Mouse (Mus musculus) forebrain, embryonic 10.5 days (tissue): ENCODE measurements at regions not wholly inside any gene's neighbourhood (a gene's known extent, or its start where the extent isn't known, plus 50 kb on each side); places are given as distances from the start of the nearest gene placed in this dataset.

Source experiments
- DNase-seq: peaks from one replicate; pipeline ENCODE4 v3.0.0-alpha.2; 2017; ENCODE audit warnings: low spot score; ENCODE audit errors: extremely low spot score
- H3K27ac ChIP-seq: fragments of 300-500 bp; sonication (generic); 2 replicates; pipeline ENCODE4 v1.5.1; 2016; ENCODE audit warnings: mild to moderate bottlenecking
- H3K27me3 ChIP-seq: fragments of 300-500 bp; sonication (generic); 2 replicates; pipeline ENCODE4 v1.6.1; 2016; ENCODE audit warnings: mild to moderate bottlenecking; ENCODE audit not compliant: poor library complexity, severe bottlenecking
- H3K36me3 ChIP-seq: fragments of 300-500 bp; sonication (generic); replicated peaks from 2 replicates; pipeline ENCODE4 v1.6.1; 2016; ENCODE audit warnings: mild to moderate bottlenecking, moderate library complexity
- H3K4me1 ChIP-seq: fragments of 300-500 bp; sonication (generic); 2 replicates; pipeline ENCODE4 v1.6.1; 2016
- H3K4me3 ChIP-seq: fragments of 300-500 bp; sonication (generic); 2 replicates; pipeline ENCODE4 v1.5.1; 2016; ENCODE audit warnings: mild to moderate bottlenecking, moderate library complexity
- H3K9me3 ChIP-seq: fragments of 300-500 bp; sonication (generic); 2 replicates; pipeline ENCODE4 v1.6.1; 2016; ENCODE audit warnings: mild to moderate bottlenecking, moderate library complexity
- WGBS: fragments of 180-500 bp; shearing (Covaris S2); methylation state at CpG from one replicate; pipeline ENCODE4 v1.1.7; 2016; 5-methylcytosine and 5-hydroxymethylcytosine counted together

DNA sequence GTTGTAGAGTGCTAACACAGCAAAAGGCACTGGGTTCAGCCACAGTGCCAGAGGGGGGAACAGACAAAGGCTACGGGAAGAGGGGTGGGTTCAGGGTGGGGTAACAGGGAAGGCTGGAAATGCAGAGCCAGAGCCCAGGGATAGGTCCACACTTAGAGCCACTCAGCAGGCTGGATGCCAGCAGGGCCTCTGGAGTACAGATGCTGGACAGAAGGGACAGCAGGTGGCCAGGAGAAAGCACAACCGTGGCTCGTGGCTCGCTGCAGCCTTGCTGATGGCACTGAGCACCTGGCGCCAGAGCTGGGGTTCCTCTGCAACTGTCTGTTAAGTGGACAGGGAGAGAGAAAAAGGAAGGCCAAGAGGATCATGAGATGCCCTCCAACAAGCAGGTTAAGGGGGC lies 174.2 kb downstream of the Mroh4 start:
- Histone ChIP-seq H3K27ac (no peak overlapping the region), H3K9me3 (no peaks in the 10 kb centered on the region), H3K4me3 (no peak overlapping the region), H3K27me3 (no peaks in the 10 kb centered on the region), H3K36me3 (no peaks in the 10 kb centered on the region), H3K4me1 (no peaks in the 10 kb centered on the region)
- WGBS: 83% methylated on average over 5 of the region's 5 CpGs
- no peak for DNase-seq

GRCm38 (mm10) chr15:74459345-74459975 lies 176.7 kb downstream of the Mroh4 start:
- DNase-seq: no peak
- Histone ChIP-seq H3K4me1 (peaks cover 13% of the 10 kb centered on the region), H3K36me3 (no peaks in the 10 kb centered on the region), H3K27me3 (no peaks in the 10 kb centered on the region), H3K4me3 (no peak overlapping the region), H3K9me3 (no peaks in the 10 kb centered on the region), H3K27ac (no peak overlapping the region)
- WGBS: 88% methylated on average over 12 of the region's 12 CpGs

- DNase-seq: no peak
- H3K36me3 ChIP-seq: no peaks in the 10 kb centered on the region
- H3K9me3 ChIP-seq: no peaks in the 10 kb centered on the region
- no peak overlapping the region for H3K4me3 ChIP-seq
- H3K27ac ChIP-seq: no peak overlapping the region
- 93% methylated on average over 9 of the region's 9 CpGs for WGBS
- H3K4me1 ChIP-seq: peaks cover 13% of the 10 kb centered on the region
- H3K27me3 ChIP-seq: no peaks in the 10 kb centered on the region
Observed at GRCm38 (mm10) chr15:74458940-74459339, 177.2 kb downstream of the Mroh4 start.

GRCm38 (mm10) chr15:74457965-74458364 lies 178.2 kb downstream of the Mroh4 start:
- Histone ChIP-seq H3K36me3 (no peaks in the 10 kb centered on the region), H3K27ac (no peak overlapping the region), H3K27me3 (no peaks in the 10 kb centered on the region), H3K4me1 (peaks cover 13% of the 10 kb centered on the region), H3K4me3 (no peak overlapping the region), H3K9me3 (no peaks in the 10 kb centered on the region)
- DNase-seq: no peak
- 89% methylated on average over 3 of the region's 3 CpGs for WGBS

- no peak for DNase-seq
- H3K27ac ChIP-seq: no peak overlapping the region
- H3K4me3 ChIP-seq: no peak overlapping the region
- H3K36me3 ChIP-seq: no peaks in the 10 kb centered on the region
- WGBS: 85% methylated on average over 6 of the region's 6 CpGs
- H3K9me3 ChIP-seq: no peaks in the 10 kb centered on the region
- no peaks in the 10 kb centered on the region for H3K27me3 ChIP-seq
- H3K4me1 ChIP-seq: peaks cover 13% of the 10 kb centered on the region
Observed at GRCm38 (mm10) chr15:74456675-74457040, 179.5 kb downstream of the Mroh4 start.

- H3K27ac ChIP-seq: no peak overlapping the region
Observed at GRCm38 (mm10) chr15:74455921-74456674, 180.1 kb downstream of the Mroh4 start.

GRCm38 (mm10) chr15:74454543-74454942 lies 181.6 kb downstream of the Mroh4 start:
- DNase-seq: no peak
- H3K4me1 ChIP-seq: peaks cover 23% of the 10 kb centered on the region
- WGBS: 71% methylated on average over 3 of the region's 3 CpGs
- peaks cover 10% of the 10 kb centered on the region; the same call in 1 of the 2 replicates for H3K27me3 ChIP-seq
- H3K4me3 ChIP-seq: no peak overlapping the region
- no peaks in the 10 kb centered on the region for H3K36me3 ChIP-seq
- H3K27ac ChIP-seq: no peak overlapping the region
- no peaks in the 10 kb centered on the region for H3K9me3 ChIP-seq

More at GRCm38 (mm10) chr15:74455921-74456674, 180.1 kb downstream of the Mroh4 start:
- 71% methylated on average over 11 of the region's 11 CpGs for WGBS
- Histone ChIP-seq H3K4me1 (peaks cover 13% of the 10 kb centered on the region), H3K4me3 (no peak overlapping the region), H3K27me3 (0 out of 2 replicates have a peak, but pooled peaks cover 2% of the 10 kb centered on the region), H3K36me3 (no peaks in the 10 kb centered on the region), H3K9me3 (no peaks in the 10 kb centered on the region)
- DNase-seq: peak; percentile 25

GRCm38 (mm10) chr15:74453810-74454209 lies 182.3 kb downstream of the Mroh4 start:
- Histone ChIP-seq H3K36me3 (no peaks in the 10 kb centered on the region), H3K27me3 (peaks cover 11% of the 10 kb centered on the region; the same call in 1 of the 2 replicates), H3K9me3 (no peaks in the 10 kb centered on the region), H3K27ac (no peak overlapping the region), H3K4me3 (no peak overlapping the region), H3K4me1 (peaks cover 30% of the 10 kb centered on the region)
- DNase-seq: no peak
- WGBS: 85% methylated on average over 6 of the region's 6 CpGs

DNA sequence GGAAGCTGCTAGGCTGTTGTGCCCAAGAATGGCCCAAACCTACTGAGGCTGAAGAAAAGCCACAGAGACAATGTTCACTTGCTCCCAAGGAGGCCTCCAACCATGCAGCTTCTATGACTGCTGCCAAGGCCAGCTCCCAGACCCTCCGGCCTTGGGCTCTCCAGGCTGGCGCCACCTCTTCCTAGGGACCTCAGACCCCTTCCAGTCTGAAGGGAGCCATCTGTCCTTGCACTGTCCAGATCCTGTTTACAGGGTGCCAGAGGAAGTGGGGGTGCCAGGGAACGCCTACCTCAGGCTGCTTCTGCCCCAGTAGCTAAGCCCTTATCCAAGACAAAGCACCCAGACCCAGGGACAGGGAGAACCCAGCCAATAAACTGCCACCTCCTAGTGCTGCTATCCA lies 183.7 kb downstream of the Mroh4 start:
- WGBS: 92% methylated on average over 3 of the region's 3 CpGs

GRCm38 (mm10) chr15:74441889-74442288 lies 194.3 kb downstream of the Mroh4 start:
- WGBS: 86% methylated on average over 13 of the region's 13 CpGs
- Histone ChIP-seq H3K9me3 (no peaks in the 10 kb centered on the region), H3K36me3 (no peaks in the 10 kb centered on the region), H3K27me3 (no peaks in the 10 kb centered on the region), H3K4me3 (no peak overlapping the region), H3K4me1 (peaks cover 3% of the 10 kb centered on the region; the same call in 1 of the 2 replicates), H3K27ac (no peak overlapping the region)
- DNase-seq: no peak

More for the DNA sequence above, 183.7 kb downstream of the Mroh4 start:
- H3K36me3 ChIP-seq: no peaks in the 10 kb centered on the region
- H3K4me1 ChIP-seq: peaks cover 33% of the 10 kb centered on the region
- DNase-seq: no peak
- H3K4me3 ChIP-seq: no peak overlapping the region
- peaks cover 16% of the 10 kb centered on the region; the same call in 1 of the 2 replicates for H3K27me3 ChIP-seq
- H3K9me3 ChIP-seq: no peaks in the 10 kb centered on the region
- H3K27ac ChIP-seq: no peak overlapping the region

DNA sequence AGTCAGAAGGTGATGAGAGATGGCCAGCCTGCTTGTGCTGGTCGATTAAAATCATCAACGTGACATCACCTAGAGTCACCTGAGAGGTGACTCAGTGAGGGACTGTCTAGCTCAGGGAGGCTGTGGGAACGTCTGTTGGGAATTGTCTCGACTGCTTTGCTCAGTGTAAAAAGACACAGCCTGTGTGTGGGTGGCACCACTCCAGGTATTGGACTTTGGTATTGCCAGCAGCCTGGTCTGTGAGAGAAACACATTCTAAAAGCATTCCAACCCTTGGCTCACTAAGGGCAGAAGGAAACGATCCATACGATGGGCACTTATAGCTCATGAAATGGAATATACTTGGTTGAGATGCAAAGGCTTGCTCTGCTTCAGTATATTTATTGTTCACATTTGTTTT lies 209.2 kb downstream of the Mroh4 start:
- Histone ChIP-seq H3K27me3 (no peaks in the 10 kb centered on the region), H3K27ac (no peak overlapping the region), H3K4me3 (no peak overlapping the region), H3K36me3 (no peaks in the 10 kb centered on the region), H3K9me3 (no peaks in the 10 kb centered on the region), H3K4me1 (no peaks in the 10 kb centered on the region)
- no peak for DNase-seq
- WGBS: 92% methylated on average over 6 of the region's 6 CpGs

GRCm38 (mm10) chr15:74423001-74423400 lies 213.2 kb downstream of the Mroh4 start:
- 84% methylated on average over 3 of the region's 3 CpGs for WGBS
- Histone ChIP-seq H3K27me3 (no peaks in the 10 kb centered on the region), H3K4me3 (no peak overlapping the region), H3K9me3 (no peaks in the 10 kb centered on the region), H3K27ac (no peak overlapping the region), H3K36me3 (no peaks in the 10 kb centered on the region), H3K4me1 (no peaks in the 10 kb centered on the region)
- DNase-seq: no peak

- H3K9me3 ChIP-seq: no peaks in the 10 kb centered on the region
- WGBS: 89% methylated on average over 8 of the region's 8 CpGs
- no peak overlapping the region for H3K4me3 ChIP-seq
- DNase-seq: no peak
- no peaks in the 10 kb centered on the region for H3K4me1 ChIP-seq
- no peak overlapping the region for H3K27ac ChIP-seq
- H3K27me3 ChIP-seq: no peaks in the 10 kb centered on the region
- no peaks in the 10 kb centered on the region for H3K36me3 ChIP-seq
Observed at GRCm38 (mm10) chr15:74420550-74420949, 215.6 kb downstream of the Mroh4 start.
